Mouse (Mus musculus): ENCODE results near the gene Mboat2.

Mboat2 gene

GRCm38 (mm10) chr12:24830766-24831152 lies at the start of gene Mboat2:
TSS of gene Mboat2 (plus strand) at chr12:24830879.
- DNase-seq (ENCODE audit: low read depth, low spot score) = peak; percentile 45

GRCm38 (mm10) chr12:24783735-24784134 lies 46.9 kb upstream of the Mboat2 start:
- no peak for DNase-seq (ENCODE audit: low read depth, low spot score)

- no peak for DNase-seq (ENCODE audit: low read depth, low spot score)
Observed at GRCm38 (mm10) chr12:24785882-24786281, 44.8 kb upstream of the Mboat2 start.

GRCm38 (mm10) chr12:24786316-24786715 lies 44.4 kb upstream of the Mboat2 start:
- DNase-seq (ENCODE audit: low read depth, low spot score) = no peak

GRCm38 (mm10) chr12:24789659-24790058 lies 41.0 kb upstream of the Mboat2 start:
- DNase-seq (ENCODE audit: low read depth, low spot score) = no peak

- DNase-seq (ENCODE audit: low read depth, low spot score) = no peak
Observed at GRCm38 (mm10) chr12:24811230-24811629, 19.4 kb upstream of the Mboat2 start.

- DNase-seq (ENCODE audit: low read depth, low spot score) = no peak
Observed at GRCm38 (mm10) chr12:24811906-24812305, 18.8 kb upstream of the Mboat2 start.

GRCm38 (mm10) chr12:24822831-24823230 lies 7.8 kb upstream of the Mboat2 start:
- DNase-seq (ENCODE audit: low read depth, low spot score) = no peak

- no peak for DNase-seq (ENCODE audit: low read depth, low spot score)
Observed at GRCm38 (mm10) chr12:24823636-24824354, 6.9 kb upstream of the Mboat2 start.

- no peak for DNase-seq (ENCODE audit: low read depth, low spot score)
Observed at GRCm38 (mm10) chr12:24830086-24830485, 593 bp upstream of the Mboat2 start.

GRCm38 (mm10) chr12:24831153-24831963 lies 679 bp downstream of the Mboat2 start:
- DNase-seq (ENCODE audit: low read depth, low spot score) = peak; percentile 80

- DNase-seq (ENCODE audit: low read depth, low spot score) = no peak
Observed at GRCm38 (mm10) chr12:24831964-24832427, 1.3 kb downstream of the Mboat2 start.

GRCm38 (mm10) chr12:24832438-24832837 lies 1.8 kb downstream of the Mboat2 start:
- DNase-seq (ENCODE audit: low read depth, low spot score) = peak; percentile 3

GRCm38 (mm10) chr12:24837947-24838346 lies 7.3 kb downstream of the Mboat2 start:
- no peak for DNase-seq (ENCODE audit: low read depth, low spot score)

GRCm38 (mm10) chr12:24841115-24841879 lies 10.6 kb downstream of the Mboat2 start:
- no peak for DNase-seq (ENCODE audit: low read depth, low spot score)

- no peak for DNase-seq (ENCODE audit: low read depth, low spot score)
Observed at GRCm38 (mm10) chr12:24842299-24842910, 11.7 kb downstream of the Mboat2 start.

- no peak for DNase-seq (ENCODE audit: low read depth, low spot score)
Observed at GRCm38 (mm10) chr12:24843395-24844072, 12.9 kb downstream of the Mboat2 start.

GRCm38 (mm10) chr12:24845344-24845743 lies 14.7 kb downstream of the Mboat2 start:
- no peak for DNase-seq (ENCODE audit: low read depth, low spot score)

GRCm38 (mm10) chr12:24848107-24848506 lies 17.4 kb downstream of the Mboat2 start:
- DNase-seq (ENCODE audit: low read depth, low spot score) = no peak

- no peak for DNase-seq (ENCODE audit: low read depth, low spot score)
Observed at GRCm38 (mm10) chr12:24857354-24857753, 26.7 kb downstream of the Mboat2 start.

- DNase-seq (ENCODE audit: low read depth, low spot score) = no peak
Observed at GRCm38 (mm10) chr12:24859357-24859756, 28.7 kb downstream of the Mboat2 start.
